Mouse (Mus musculus): ENCODE data around the gene Sh3gl2.

Sh3gl2 gene

GRCm38 (mm10) chr4:85588928-85589327, 384.0 kb downstream of the Sh3gl2 start:
- in situ Hi-C loops (cut with MseI, MboI), result no loop called here

GRCm38 (mm10) chr4:85591037-85591436, 386.1 kb downstream of the Sh3gl2 start:
- in situ Hi-C loops (cut with MseI, MboI), result no loop called here

- in situ Hi-C loops (cut with MseI, MboI), result no loop called here
Observed at GRCm38 (mm10) chr4:85594159-85594558, 389.2 kb downstream of the Sh3gl2 start.

GRCm38 (mm10) chr4:85613331-85613730, 408.4 kb downstream of the Sh3gl2 start:
- in situ Hi-C loops (cut with MseI, MboI), result no loop called here

GRCm38 (mm10) chr4:85618746-85619145, 413.8 kb downstream of the Sh3gl2 start:
- in situ Hi-C loops (cut with MseI, MboI), result no loop called here

- in situ Hi-C loops (cut with MseI, MboI), result no loop called here
Observed at GRCm38 (mm10) chr4:85619261-85619660, 414.3 kb downstream of the Sh3gl2 start.

GRCm38 (mm10) chr4:85629381-85629780, 424.5 kb downstream of the Sh3gl2 start:
- in situ Hi-C loops (cut with MseI, MboI), result no loop called here

GRCm38 (mm10) chr4:85669271-85669670, 464.3 kb downstream of the Sh3gl2 start:
- in situ Hi-C loops (cut with MseI, MboI), result no loop called here

GRCm38 (mm10) chr4:85669735-85670134, 464.8 kb downstream of the Sh3gl2 start:
- in situ Hi-C loops (cut with MseI, MboI), result no loop called here

GRCm38 (mm10) chr4:85672290-85672689, 467.4 kb downstream of the Sh3gl2 start:
- in situ Hi-C loops (cut with MseI, MboI), result no loop called here

GRCm38 (mm10) chr4:85677621-85678020, 472.7 kb downstream of the Sh3gl2 start:
- in situ Hi-C loops (cut with MseI, MboI), result no loop called here

- in situ Hi-C loops (cut with MseI, MboI), result no loop called here
Observed at GRCm38 (mm10) chr4:85686160-85686559, 481.2 kb downstream of the Sh3gl2 start.
